Mouse (Mus musculus) midbrain, embryonic 12.5 days (tissue): Measurements from ENCODE around the gene Dynlt1a. TPM values are rescaled to one million over a fixed set of nuclear protein-coding genes. Genes with fewer than 3 reads are reported as not detected.
"Not testable (repeated sequence)": the region's sequence is repeated elsewhere in the genome, so short reads cannot be mapped to it uniquely, and the experiment has no call there.

Experiments
- ATAC-seq: fragments of 200-750 bp; cut with Nextera tagmentation; 2 replicates; pipeline ENCODE4 v1.8.0; 2017; ENCODE audit warnings: low read depth, moderate TSS enrichment, moderate library complexity; ENCODE audit not compliant: low FRiP score
- H3K27ac ChIP-seq: fragments of 300-500 bp; sonication (generic); replicated peaks from 2 replicates; pipeline ENCODE4 v1.5.1; 2016; ENCODE audit warnings: mild to moderate bottlenecking
- H3K27me3 ChIP-seq: fragments of 300-500 bp; sonication (generic); 2 replicates; pipeline ENCODE4 v1.6.1; 2016; ENCODE audit warnings: mild to moderate bottlenecking
- H3K36me3 ChIP-seq: fragments of 300-500 bp; sonication (generic); 2 replicates; pipeline ENCODE4 v1.6.1; 2016
- H3K4me1 ChIP-seq: fragments of 300-500 bp; sonication (generic); 2 replicates; pipeline ENCODE4 v1.6.1; 2016
- H3K4me2 ChIP-seq: fragments of 300-500 bp; sonication (generic); replicated peaks from 2 replicates; pipeline ENCODE4 v1.6.1; 2016; ENCODE audit warnings: mild to moderate bottlenecking, moderate library complexity
- H3K4me3 ChIP-seq: fragments of 300-500 bp; sonication (generic); 2 replicates; pipeline ENCODE4 v1.5.1; 2016; ENCODE audit warnings: mild to moderate bottlenecking
- H3K9ac ChIP-seq: fragments of 300-500 bp; sonication (generic); replicated peaks from 2 replicates; pipeline ENCODE4 v1.6.1; 2016; ENCODE audit warnings: mild to moderate bottlenecking, moderate library complexity
- H3K9me3 ChIP-seq: fragments of 300-500 bp; sonication (generic); 2 replicates; pipeline ENCODE4 v1.6.1; 2016; ENCODE audit warnings: mild to moderate bottlenecking
- WGBS: fragments of 180-500 bp; shearing (Covaris S2); methylation state at CpG from one replicate; pipeline ENCODE4 v1.1.7; 2016; 5-methylcytosine and 5-hydroxymethylcytosine counted together
- polyA plus RNA-seq: library from polyadenylated mRNA; unstranded; fragments of >200 nt; fragmentation: Nextera tagmentation; extraction: Ambion mirVana; gene quantifications from 2 replicates; pipeline ENCODE4 v1.2.1, GENCODE M21; 2016

The Dynlt1a gene
- polyA plus RNA-seq, 1 experiment from 2014 or later: 36.3 TPM

GRCm38 (mm10) chr17:6312755-6313154 is 4.5 kb downstream of the Dynlt1a start:
- ATAC-seq, H3K27me3 ChIP-seq, H3K9me3 ChIP-seq, H3K36me3 ChIP-seq, H3K4me1 ChIP-seq, H3K27ac ChIP-seq, H3K4me2 ChIP-seq, H3K9ac ChIP-seq, H3K4me3 ChIP-seq: not testable (repeated sequence)
- 65% methylated on average over 3 of the region's 3 CpGs for WGBS

GRCm38 (mm10) chr17:6311716-6312115 is 5.6 kb downstream of the Dynlt1a start:
- H3K4me3 ChIP-seq, H3K27me3 ChIP-seq, H3K9ac ChIP-seq, H3K36me3 ChIP-seq, ATAC-seq, H3K9me3 ChIP-seq, H3K4me2 ChIP-seq, H3K27ac ChIP-seq, H3K4me1 ChIP-seq: not testable (repeated sequence)
- WGBS: 93% methylated on average over 7 of the region's 7 CpGs

GRCm38 (mm10) chr17:6306503-6306902 is 10.8 kb downstream of the Dynlt1a start:
- ATAC-seq, H3K27me3 ChIP-seq, H3K36me3 ChIP-seq, H3K27ac ChIP-seq, H3K9me3 ChIP-seq, H3K9ac ChIP-seq, H3K4me2 ChIP-seq, H3K4me1 ChIP-seq, H3K4me3 ChIP-seq: not testable (repeated sequence)
- WGBS: 89% methylated on average over 11 of the region's 13 CpGs

GRCm38 (mm10) chr17:6305656-6306270 is 11.5 kb downstream of the Dynlt1a start:
- not testable (repeated sequence) for H3K9ac ChIP-seq, H3K36me3 ChIP-seq, H3K4me2 ChIP-seq, H3K4me3 ChIP-seq, H3K27me3 ChIP-seq, H3K4me1 ChIP-seq, H3K27ac ChIP-seq, ATAC-seq, H3K9me3 ChIP-seq
- WGBS: 93% methylated on average over 12 of the region's 12 CpGs

- not testable (repeated sequence) for ATAC-seq, H3K27ac ChIP-seq, H3K27me3 ChIP-seq, H3K4me3 ChIP-seq, H3K9ac ChIP-seq, H3K4me1 ChIP-seq, H3K4me2 ChIP-seq, H3K9me3 ChIP-seq, H3K36me3 ChIP-seq
- 94% methylated on average over 5 of the region's 6 CpGs for WGBS
Measured at GRCm38 (mm10) chr17:6304891-6305290, 12.4 kb downstream of the Dynlt1a start.

GRCm38 (mm10) chr17:6300190-6300863 is 17.0 kb downstream of the Dynlt1a start:
- not testable (repeated sequence) for H3K9ac ChIP-seq, H3K9me3 ChIP-seq, H3K4me2 ChIP-seq, ATAC-seq, H3K4me3 ChIP-seq, H3K4me1 ChIP-seq, H3K36me3 ChIP-seq, H3K27ac ChIP-seq, H3K27me3 ChIP-seq
- 64% methylated on average over 5 of the region's 12 CpGs for WGBS

GRCm38 (mm10) chr17:6297060-6297795 is 20.1 kb downstream of the Dynlt1a start:
- H3K9ac ChIP-seq, H3K27ac ChIP-seq, H3K27me3 ChIP-seq, ATAC-seq, H3K9me3 ChIP-seq, H3K36me3 ChIP-seq, H3K4me1 ChIP-seq, H3K4me2 ChIP-seq, H3K4me3 ChIP-seq: not testable (repeated sequence)
- 88% methylated on average over 9 of the region's 15 CpGs for WGBS

- H3K4me1 ChIP-seq, H3K27me3 ChIP-seq, H3K36me3 ChIP-seq, H3K9ac ChIP-seq, ATAC-seq, H3K9me3 ChIP-seq, H3K27ac ChIP-seq, H3K4me2 ChIP-seq, H3K4me3 ChIP-seq: not testable (repeated sequence)
- no CpG with 5 or more reads among the region's 5 CpGs for WGBS
Measured at GRCm38 (mm10) chr17:6293882-6294281, 23.4 kb downstream of the Dynlt1a start.

GRCm38 (mm10) chr17:6289045-6289444 is 28.3 kb downstream of the Dynlt1a start:
- 95% methylated on average over 12 of the region's 12 CpGs for WGBS
- not testable (repeated sequence) for H3K27me3 ChIP-seq, H3K27ac ChIP-seq, H3K9ac ChIP-seq, H3K4me3 ChIP-seq, ATAC-seq, H3K4me2 ChIP-seq, H3K9me3 ChIP-seq, H3K36me3 ChIP-seq, H3K4me1 ChIP-seq

- not testable (repeated sequence) for H3K27me3 ChIP-seq, H3K4me3 ChIP-seq, H3K4me2 ChIP-seq, H3K9ac ChIP-seq, H3K36me3 ChIP-seq, H3K4me1 ChIP-seq, ATAC-seq, H3K27ac ChIP-seq, H3K9me3 ChIP-seq
- 97% methylated on average over 5 of the region's 5 CpGs for WGBS
Measured at GRCm38 (mm10) chr17:6286169-6286568, 31.1 kb downstream of the Dynlt1a start.

- 95% methylated on average over 8 of the region's 10 CpGs for WGBS
- H3K4me3 ChIP-seq, H3K27me3 ChIP-seq, H3K4me1 ChIP-seq, H3K27ac ChIP-seq, H3K4me2 ChIP-seq, H3K36me3 ChIP-seq, H3K9ac ChIP-seq, ATAC-seq, H3K9me3 ChIP-seq: not testable (repeated sequence)
Measured at GRCm38 (mm10) chr17:6283137-6283536, 34.2 kb downstream of the Dynlt1a start.

- H3K4me2 ChIP-seq, H3K9me3 ChIP-seq, H3K4me1 ChIP-seq, H3K4me3 ChIP-seq, H3K36me3 ChIP-seq, H3K27ac ChIP-seq, ATAC-seq, H3K27me3 ChIP-seq, H3K9ac ChIP-seq: not testable (repeated sequence)
- 91% methylated on average over 16 of the region's 19 CpGs for WGBS
Measured at GRCm38 (mm10) chr17:6280513-6280912, 36.8 kb downstream of the Dynlt1a start.
